Mouse (Mus musculus): Measurements from ENCODE around the gene Lgr4.

DNA sequence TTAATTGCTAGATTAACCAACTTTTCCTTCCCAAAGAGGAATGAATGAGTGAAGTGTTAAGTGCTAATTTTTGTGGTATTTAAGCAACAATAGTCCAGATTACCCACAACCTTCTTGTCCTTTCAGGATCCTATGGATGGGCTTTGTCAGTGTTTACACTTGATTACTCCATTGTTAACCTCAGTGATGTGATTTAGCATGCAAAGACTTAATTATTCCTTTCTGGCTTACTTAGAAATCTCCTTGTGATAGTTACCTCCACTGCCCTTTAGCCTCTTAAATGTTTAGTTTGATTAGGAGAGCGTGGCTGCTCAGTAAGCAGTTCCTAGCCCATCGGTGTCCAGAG, 18.9 kb downstream of the Lgr4 start:
- TF ChIP-seq POLR2A (IDR thresholded peaks at IDR 0.05; ENCODE audit: borderline replicate concordance, insufficient read depth, low read length), result no peak
- TF ChIP-seq CTCF (IDR thresholded peaks at IDR 0.05; ENCODE audit: borderline replicate concordance, insufficient read depth, low read depth, low read length), result no peak

Data from cerebellum, adult 2 months (tissue).